Mouse (Mus musculus): ENCODE measurements around the gene Tmem29.
"Not testable (repeated sequence)": the region's sequence is repeated elsewhere in the genome, so short reads cannot be mapped to it uniquely, and the experiment has no call there.

Gene Tmem29

DNA sequence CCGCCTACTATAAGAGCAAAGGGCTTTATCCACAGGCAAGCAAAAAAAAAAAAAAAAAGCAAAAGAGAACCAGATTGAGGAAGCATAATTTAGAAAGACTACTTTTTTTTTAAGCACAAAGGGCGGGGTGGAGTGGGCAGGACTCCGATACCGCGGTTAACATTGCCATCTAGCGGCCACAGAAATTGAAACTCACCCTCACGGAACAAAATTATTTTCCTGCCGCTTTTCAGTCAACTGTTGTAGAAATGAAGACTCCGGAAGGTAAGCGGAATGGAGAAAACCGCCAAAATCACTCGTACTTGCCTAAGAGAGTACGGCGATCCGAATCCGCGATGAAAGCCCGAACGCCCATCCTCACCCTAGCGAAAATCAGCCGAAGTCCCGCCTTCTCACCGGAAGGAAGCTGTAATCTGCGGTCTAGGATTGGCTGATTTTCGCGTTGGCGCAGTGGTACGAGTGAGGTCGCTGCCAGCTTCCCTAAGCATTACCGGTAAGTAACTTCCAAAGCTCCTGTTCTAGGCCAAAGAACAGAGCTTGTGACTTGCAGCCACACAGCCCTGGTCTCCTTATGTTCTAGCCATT, at the start of gene Tmem29:
Gene Tmem29, minus strand, starts transcription at position 389 of the 585 bp plus-strand sequence.
- peak; percentile 89 to 95 for DNase-seq

DNA sequence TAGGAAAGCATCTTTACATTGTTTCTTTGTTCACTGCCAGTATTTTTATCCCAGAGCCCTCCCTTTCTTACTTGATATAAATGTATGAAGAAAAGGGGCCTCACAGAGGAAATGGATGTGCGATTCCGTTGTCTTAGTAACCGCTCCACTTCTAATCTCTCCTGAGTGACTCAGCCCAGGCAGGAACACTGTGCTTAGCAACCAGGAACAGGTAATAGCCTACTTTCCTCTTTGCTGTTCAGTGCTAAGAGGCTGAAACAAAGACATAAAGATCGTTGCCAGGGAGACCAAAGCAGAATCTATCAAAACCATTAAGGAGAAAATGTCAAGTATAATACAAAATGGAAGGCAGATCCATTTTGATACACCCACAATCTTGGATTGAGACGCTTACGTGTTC, 49.7 kb upstream of the Tmem29 start:
- no peak for DNase-seq

DNA sequence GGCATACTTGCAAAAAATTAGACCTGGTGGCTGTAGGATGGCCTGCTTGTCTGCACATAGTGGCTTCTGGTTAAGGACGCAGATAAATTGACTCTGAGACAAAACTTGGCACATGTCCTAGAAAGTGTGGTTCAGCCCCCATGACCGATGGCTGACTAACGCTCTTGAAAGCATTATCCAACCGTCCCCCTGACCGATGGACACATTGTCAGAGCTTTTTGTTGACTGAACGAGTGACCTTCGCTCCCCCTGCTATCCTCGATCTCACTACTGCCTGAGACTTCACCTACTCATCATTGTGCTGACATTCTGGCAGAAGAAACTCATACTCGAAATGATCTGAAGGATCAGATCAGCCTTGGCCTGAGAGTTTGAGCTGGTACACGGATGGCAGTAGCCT, 28.9 kb upstream of the Tmem29 start:
- DNase-seq: not testable (repeated sequence)

DNA sequence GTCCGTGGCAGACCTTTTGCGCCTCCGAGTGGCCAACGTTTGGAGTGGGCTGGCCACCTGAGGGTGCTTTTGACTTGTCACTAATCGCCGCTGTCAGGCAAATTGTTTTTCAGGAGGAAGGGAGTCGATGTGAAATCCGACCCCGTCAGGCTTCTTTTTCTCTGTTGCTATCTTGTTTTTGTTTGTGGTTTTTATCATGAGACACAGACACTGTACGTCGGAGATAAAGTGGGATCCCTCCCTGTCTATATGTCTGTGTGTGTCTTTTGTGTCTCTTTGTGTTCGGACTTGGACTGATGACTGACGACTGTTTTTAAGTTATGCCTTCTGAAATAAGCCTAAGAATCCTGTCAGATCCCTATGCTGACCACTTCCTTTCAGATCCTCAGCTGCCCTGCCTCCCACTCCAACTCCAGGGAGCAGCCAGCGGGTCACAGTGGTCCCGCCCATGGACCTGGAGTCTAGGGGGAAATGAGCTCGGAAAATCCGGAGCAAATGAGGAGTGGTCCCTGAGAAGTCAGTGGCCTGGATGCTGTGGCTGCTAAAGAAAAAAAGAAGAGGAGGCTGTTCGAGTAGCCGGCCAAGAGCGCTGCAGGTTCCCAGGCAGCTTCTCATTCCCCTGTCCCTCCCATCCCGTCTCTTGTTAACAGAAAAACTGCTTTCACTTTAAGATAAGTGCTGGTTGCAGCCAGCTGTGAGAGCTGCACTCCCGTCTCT, 27.5 kb upstream of the Tmem29 start:
- DNase-seq: not testable (repeated sequence)

DNA sequence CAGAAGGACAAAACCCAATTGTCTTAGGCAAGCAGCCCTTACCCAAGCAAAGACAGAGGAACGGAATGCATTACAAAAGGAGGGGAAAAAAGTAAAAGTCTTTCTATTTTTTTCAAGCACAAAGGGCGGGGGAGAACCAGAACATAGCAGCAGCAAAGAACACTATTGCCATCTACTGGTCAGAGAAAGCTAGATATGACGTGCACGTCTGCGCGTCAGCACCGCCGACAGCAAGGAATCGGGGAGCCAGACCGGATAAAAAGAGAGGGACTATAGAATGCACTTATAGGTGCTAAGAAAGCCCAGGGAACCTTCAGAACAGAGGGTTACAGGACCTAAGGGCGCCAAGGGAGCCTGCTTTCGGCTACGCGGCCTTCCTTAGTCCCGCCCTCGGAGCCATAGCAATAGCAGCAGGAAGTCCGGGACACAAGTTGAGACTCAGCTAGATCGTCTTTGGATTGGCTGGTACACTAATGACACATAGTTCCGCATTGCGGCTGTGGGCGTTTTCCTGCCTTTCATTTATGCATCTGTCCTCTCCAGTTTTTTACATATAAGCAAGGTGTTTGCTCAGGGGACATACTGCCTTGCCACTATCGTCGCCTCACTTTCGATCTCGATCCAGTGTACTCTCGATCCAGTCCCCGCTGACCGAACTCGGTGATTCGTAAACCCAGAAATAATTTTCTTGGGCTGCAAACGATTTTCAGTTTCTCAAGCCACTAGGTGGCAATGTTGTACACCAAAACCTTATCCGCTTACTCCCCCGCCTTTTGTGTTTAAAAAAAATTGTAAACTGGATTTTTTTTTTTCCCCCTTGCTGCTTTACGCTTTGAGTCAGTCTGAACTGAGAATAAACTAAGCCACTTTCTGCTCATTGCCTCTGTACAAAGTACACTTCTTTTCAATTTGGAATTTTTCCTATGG, 19.2 kb upstream of the Tmem29 start:
- peak; percentile 82 to 94 for DNase-seq

DNA sequence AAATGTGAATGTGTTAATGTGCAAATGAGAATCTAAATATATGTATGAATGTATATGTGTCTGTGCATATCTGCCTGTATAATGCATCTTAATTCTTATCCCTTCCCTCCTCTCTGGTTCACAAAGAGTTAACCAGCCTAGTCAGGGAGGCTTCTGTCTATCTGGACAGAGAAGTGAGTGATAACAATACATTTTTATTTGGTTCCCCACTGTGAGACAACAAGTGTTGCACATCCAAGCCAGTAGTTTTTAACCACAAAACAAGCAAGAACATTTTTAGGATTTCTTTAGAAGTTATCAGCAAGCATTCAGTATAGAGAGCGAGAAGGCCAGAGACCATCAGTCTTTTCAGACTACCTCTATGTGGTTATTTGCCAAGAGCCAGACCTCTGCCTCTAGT, 12.5 kb upstream of the Tmem29 start:
- DNase-seq: no peak

DNA sequence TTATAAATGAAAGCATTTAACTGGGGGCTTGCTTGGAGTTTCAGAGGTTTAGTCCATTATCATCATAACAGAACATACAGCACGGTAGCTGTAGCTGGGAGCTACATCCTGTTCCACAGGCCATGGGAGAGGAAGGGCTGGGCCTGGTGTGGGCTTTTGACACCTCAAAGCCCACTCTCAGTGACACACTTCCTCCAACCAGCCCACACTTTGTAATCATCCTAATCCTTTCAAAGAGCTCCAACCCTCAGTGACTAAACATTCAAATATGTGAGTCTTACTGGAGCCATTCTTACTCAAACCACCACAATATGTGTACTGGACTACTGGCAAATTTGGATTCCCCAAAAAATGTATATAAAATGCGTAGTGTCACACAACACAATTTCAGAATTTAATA, 9.3 kb upstream of the Tmem29 start:
- no peak for DNase-seq

DNA sequence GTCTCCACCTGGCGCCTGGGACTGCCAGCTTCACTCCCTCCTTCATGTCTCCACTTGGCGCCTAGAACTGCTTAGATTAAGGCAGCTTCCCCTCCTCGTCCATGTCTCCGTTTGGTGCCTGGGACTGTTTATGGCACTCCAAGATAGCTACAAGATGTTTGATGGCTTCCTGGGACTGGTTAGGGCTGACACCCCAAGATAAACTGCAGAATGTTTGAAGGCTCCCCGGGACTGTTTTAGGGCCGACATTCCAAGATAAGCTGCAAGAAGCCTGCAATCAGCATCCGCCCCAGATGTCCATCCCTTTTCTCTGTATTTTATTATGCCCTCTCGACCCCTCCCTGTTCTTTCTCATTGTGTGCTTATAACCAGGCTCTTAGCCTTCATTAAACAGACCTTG, 7.9 kb upstream of the Tmem29 start:
- DNase-seq: not testable (repeated sequence)

DNA sequence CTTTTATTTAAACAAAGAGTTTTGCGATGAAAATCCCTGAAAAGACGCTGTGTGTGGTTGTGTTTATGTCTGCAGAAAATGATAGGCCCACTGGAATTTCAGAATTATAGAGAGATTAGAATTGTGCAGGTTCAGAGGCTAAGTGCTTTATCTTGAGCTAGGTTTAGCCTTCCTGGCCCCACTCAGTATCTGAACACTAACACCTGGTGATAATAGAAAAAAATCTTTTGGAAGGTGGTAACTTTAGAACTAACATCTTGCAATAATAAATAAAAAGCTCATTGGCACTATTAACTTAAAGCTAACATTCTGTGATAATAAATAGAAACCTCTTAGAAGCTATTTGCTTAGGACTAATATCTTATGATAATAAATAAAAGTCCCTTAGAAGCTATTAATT, 1.2 kb upstream of the Tmem29 start:
- DNase-seq: no peak

DNA sequence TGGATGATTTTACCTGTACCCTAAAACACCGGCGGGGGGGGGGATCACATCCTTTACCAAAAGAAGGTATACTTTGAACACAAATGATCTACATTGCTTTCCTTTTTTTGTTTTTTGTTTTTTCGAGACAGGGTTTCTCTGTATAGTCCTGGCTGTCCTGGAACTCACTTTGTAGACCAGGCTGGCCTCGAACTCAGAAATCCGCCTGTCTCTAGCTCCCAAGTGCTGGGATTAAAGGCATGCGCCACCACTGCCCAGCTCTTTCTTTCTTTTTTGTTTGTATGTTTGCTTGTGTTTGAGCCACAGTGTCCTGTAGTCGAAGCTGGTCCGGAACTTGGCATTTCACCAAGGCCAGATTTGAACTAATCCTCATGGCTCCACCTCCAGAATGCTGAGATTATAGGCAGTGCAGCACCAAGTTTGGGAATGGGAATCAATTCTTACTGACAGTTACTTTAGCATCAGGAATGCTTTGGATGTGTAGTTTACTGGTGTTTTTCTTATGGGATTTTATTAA, 515 bp upstream of the Tmem29 start:
- DNase-seq: peak in 1 of 2 experiments; percentile 27

DNA sequence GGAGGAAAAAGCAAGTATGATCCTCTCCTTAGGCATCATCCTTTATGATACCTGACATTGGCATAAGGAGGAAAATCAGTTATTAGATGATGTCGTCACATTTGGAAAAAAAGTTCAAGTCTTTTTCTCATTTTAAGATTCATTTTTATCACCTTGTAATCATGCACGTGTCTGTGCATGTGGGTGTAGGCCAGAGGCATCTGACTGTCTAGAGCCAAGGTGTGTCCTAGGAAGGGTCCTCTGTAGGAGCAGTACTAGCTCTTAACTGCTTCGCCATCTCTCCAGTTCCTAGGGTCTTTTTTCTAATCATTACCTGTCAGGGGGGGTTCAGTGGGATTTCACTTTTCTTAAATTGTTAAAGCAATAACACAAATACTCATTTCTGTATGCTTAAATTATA, 818 bp downstream of the Tmem29 start:
- DNase-seq: no peak

DNA sequence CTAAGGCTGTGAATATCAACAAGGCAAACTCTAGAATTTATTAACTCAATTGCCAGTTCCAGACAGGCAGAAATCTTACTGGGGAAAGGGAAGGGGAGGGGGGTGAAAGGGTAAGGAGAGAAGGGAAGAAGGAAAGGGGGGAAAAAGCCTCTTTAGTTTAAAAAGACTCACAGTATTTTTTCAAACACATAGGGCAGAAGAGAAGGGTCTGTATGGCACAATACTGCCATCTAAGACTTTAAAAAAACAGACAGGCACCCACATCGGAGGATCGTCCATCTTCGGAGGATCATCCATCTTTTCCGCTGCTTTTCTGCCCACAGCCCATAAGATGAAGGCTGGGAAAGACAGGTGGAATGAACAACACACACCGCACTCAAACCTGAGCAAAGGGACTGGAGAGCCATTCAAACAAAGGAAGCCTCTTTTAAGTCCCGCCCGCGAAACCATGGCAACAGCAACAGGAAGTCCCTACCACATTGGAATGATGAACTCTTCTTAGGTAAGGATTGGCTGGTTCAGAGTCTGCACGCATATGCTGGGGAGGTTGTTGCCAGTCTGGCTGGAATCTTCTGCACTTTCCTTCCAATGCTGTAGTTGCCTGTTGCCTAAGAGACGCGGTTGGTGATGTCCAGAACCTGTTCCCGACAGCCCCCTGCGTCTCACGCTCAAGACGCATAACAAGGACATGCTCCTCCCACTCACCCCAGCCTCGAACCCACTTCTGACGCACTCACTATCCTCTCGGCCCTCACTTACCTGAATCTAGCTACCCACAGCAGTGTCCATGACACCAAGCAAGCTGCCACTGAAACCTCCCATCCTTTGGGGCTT, 18.2 kb downstream of the Tmem29 start:
- peak; percentile 76 to 81 for DNase-seq

DNA sequence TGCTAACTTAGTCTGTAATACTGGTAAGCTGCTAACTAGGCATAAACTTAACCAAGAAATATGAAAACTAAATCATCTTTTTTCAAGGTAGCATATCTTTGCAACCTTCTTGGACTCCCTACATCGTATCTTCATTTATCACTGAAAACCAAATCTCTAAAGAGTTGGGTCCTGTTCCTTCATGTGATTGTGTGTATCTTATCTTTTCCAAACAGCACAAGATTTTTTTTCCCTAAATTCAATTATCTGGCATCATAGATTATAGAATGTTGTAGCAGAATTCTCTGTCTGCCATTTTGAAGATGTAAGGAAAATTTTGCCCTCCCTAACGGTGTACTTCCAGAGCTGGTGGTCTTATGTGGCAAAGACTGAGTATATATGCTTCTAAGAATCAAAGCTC, 22.6 kb downstream of the Tmem29 start:
- DNase-seq: no peak

DNA sequence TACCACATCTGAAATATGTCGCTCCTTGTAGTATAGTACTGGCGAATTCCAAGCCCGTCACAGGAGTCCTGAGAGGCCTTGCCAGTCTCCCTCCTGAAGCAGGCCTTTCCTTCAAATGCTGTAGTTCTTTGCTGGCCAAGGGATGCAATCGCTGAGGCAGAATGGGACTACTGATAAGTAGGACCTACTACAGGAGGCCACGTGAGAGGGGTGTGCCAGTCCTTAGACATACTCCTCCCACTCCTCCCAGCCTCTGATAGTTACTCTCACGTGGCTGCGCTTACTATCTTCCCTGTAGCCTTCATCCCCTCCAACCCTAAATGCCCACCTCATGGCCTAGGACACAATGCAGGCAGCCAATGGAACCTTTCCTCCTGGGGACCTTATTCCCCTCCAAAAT, 23.6 kb downstream of the Tmem29 start:
- no peak for DNase-seq

DNA sequence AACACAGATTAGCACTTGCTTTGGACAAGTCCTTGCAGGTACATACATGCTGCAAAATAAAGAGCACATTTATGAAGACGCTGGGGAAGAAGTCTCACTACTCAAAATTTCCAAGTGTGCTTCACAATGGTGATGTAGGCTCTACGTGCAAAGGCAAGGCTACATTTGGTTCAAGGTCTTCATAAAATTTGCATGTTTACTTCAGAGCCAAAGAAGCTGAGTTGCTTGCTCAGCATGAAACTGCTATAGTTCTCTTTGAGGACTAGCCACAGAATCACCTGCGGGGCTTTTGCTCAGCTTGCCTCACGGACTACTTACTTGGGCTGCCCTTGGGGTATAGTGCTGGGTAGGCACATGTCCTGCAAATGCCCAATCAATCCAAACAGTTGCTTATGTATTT, 45.4 kb downstream of the Tmem29 start:
- DNase-seq: no peak

All from kidney, adult 8-10 months (tissue).